Mouse (Mus musculus) hindbrain, embryonic 11.5 days (tissue): ENCODE data around the gene Hsd3b7. TPM values are rescaled to one million over a fixed set of nuclear protein-coding genes. Genes with fewer than 3 reads are reported as not detected.

Experiments used
- ATAC-seq: fragments of 200-750 bp; cut with Nextera tagmentation; 2 replicates; pipeline ENCODE4 v1.8.0; 2017; ENCODE audit warnings: mild to moderate bottlenecking, moderate TSS enrichment, moderate library complexity; ENCODE audit not compliant: low FRiP score
- DNase-seq: peaks from one replicate; pipeline ENCODE4 v3.0.0-alpha.2; 2015; ENCODE audit warnings: low spot score
- H3K27ac ChIP-seq: fragments of 300-500 bp; sonication (generic); 2 replicates; pipeline ENCODE4 v1.5.1; 2014; ENCODE audit warnings: mild to moderate bottlenecking, low read depth, low read length
- H3K27me3 ChIP-seq: fragments of 300-500 bp; sonication (generic); 2 replicates; pipeline ENCODE4 v1.6.1; 2014; ENCODE audit warnings: mild to moderate bottlenecking, low read length, moderate library complexity, mixed read lengths; ENCODE audit not compliant: control insufficient read depth, insufficient read depth
- H3K36me3 ChIP-seq: fragments of 300-500 bp; sonication (generic); 2 replicates; pipeline ENCODE4 v1.6.1; 2014; ENCODE audit warnings: mild to moderate bottlenecking, low read length, moderate library complexity, mixed read lengths; ENCODE audit not compliant: control insufficient read depth, insufficient read depth
- H3K4me1 ChIP-seq: fragments of 300-500 bp; sonication (generic); replicated peaks from 2 replicates; pipeline ENCODE4 v1.6.1; 2014; ENCODE audit warnings: low read length, mixed read lengths; ENCODE audit not compliant: control insufficient read depth, insufficient read depth
- H3K4me2 ChIP-seq: fragments of 300-500 bp; sonication (generic); replicated peaks from 2 replicates; pipeline ENCODE4 v1.6.1; 2014; ENCODE audit warnings: mild to moderate bottlenecking, low read depth, low read length
- H3K4me3 ChIP-seq: fragments of 300-500 bp; sonication (generic); 2 replicates; pipeline ENCODE4 v1.5.1; 2014; ENCODE audit warnings: low read depth, low read length
- H3K9ac ChIP-seq: fragments of 300-500 bp; sonication (generic); 2 replicates; pipeline ENCODE4 v1.6.1; 2014; ENCODE audit warnings: low read depth, low read length
- H3K9me3 ChIP-seq: fragments of 300-500 bp; sonication (generic); 2 replicates; pipeline ENCODE4 v1.6.1; 2016; ENCODE audit warnings: low read length; ENCODE audit not compliant: control insufficient read depth
- WGBS: fragments of 180-500 bp; shearing (Covaris S2); extraction: QIAGEN DNeasy Blood & Tissue Kit; methylation state at CpG from one replicate; pipeline ENCODE4 v1.1.7; 2014; 5-methylcytosine and 5-hydroxymethylcytosine counted together
- polyA plus RNA-seq: library from polyadenylated mRNA; unstranded; fragments of >200 nt; fragmentation: Nextera tagmentation; extraction: Ambion mirVana; gene quantifications from 2 replicates; pipeline ENCODE4 v1.2.1, GENCODE M21; 2014

Gene Hsd3b7
- 7.6 and 7.8 TPM in 2 replicates for polyA plus RNA-seq

GRCm38 (mm10) chr7:127800435-127801009 is at the start of gene Hsd3b7:
Hsd3b7 (plus strand) TSS chr7:127800604.
- Histone ChIP-seq H3K4me2 (no peak within 1 kb of the TSS), H3K27me3 (no peaks in the 10 kb centered on the region), H3K9me3 (no peaks in the 10 kb centered on the region), H3K27ac (0 out of 2 replicates have a peak within 1 kb of the TSS, but pooled peaks have one; percentile 24), H3K4me1 (no peaks in the 10 kb centered on the region; the same call in 1 of the 2 replicates), H3K4me3 (no peak within 1 kb of the TSS), H3K9ac (no peak within 1 kb of the TSS), H3K36me3 (peaks cover 20% of the 10 kb centered on the region)
- DNase-seq, result peak; percentile 94
- peak; percentile 73 for ATAC-seq
- 32% methylated on average over 6 of the region's 6 CpGs for WGBS

GRCm38 (mm10) chr7:127751619-127752018 is 48.8 kb upstream of the Hsd3b7 start:
- no peaks in the 10 kb centered on the region for H3K9me3 ChIP-seq
- no peak overlapping the region for H3K9ac ChIP-seq
- 94% methylated on average over 5 of the region's 5 CpGs for WGBS
- no peak for DNase-seq
- no peak overlapping the region for H3K4me2 ChIP-seq
- H3K4me1 ChIP-seq, result no peaks in the 10 kb centered on the region; the same call in 1 of the 2 replicates
- no peaks in the 10 kb centered on the region for H3K27me3 ChIP-seq
- H3K4me3 ChIP-seq, result no peak overlapping the region
- H3K27ac ChIP-seq, result no peak overlapping the region
- peaks cover 13% of the 10 kb centered on the region for H3K36me3 ChIP-seq
- ATAC-seq, result no peak

GRCm38 (mm10) chr7:127752069-127752468 is 48.3 kb upstream of the Hsd3b7 start:
- ATAC-seq, result no peak
- Histone ChIP-seq H3K9me3 (no peaks in the 10 kb centered on the region), H3K9ac (no peak overlapping the region), H3K4me2 (no peak overlapping the region), H3K36me3 (peaks cover 13% of the 10 kb centered on the region), H3K4me1 (no peaks in the 10 kb centered on the region; the same call in 1 of the 2 replicates), H3K27ac (no peak overlapping the region), H3K27me3 (no peaks in the 10 kb centered on the region), H3K4me3 (no peak overlapping the region)
- no peak for DNase-seq
- 94% methylated on average over 27 of the region's 27 CpGs for WGBS

GRCm38 (mm10) chr7:127753158-127753557 is 47.2 kb upstream of the Hsd3b7 start:
- H3K36me3 ChIP-seq, result peaks cover 17% of the 10 kb centered on the region
- ATAC-seq (no peak), DNase-seq (no peak)
- H3K9ac ChIP-seq, result no peak overlapping the region
- no peak overlapping the region for H3K4me3 ChIP-seq
- 82% methylated on average over 5 of the region's 5 CpGs for WGBS
- H3K9me3 ChIP-seq, result no peaks in the 10 kb centered on the region
- no peaks in the 10 kb centered on the region for H3K27me3 ChIP-seq
- H3K27ac ChIP-seq, result no peak overlapping the region
- no peak overlapping the region for H3K4me2 ChIP-seq
- H3K4me1 ChIP-seq, result no peaks in the 10 kb centered on the region

- Histone ChIP-seq H3K4me2 (no peak overlapping the region), H3K27me3 (no peaks in the 10 kb centered on the region), H3K9ac (no peak overlapping the region), H3K4me1 (no peaks in the 10 kb centered on the region), H3K4me3 (no peak overlapping the region), H3K36me3 (peaks cover 17% of the 10 kb centered on the region), H3K27ac (no peak overlapping the region), H3K9me3 (no peaks in the 10 kb centered on the region)
- WGBS, result 92% methylated on average over 7 of the region's 7 CpGs
- ATAC-seq (no peak), DNase-seq (no peak)
Observed at GRCm38 (mm10) chr7:127753741-127754140, 46.7 kb upstream of the Hsd3b7 start.

- H3K4me1 ChIP-seq, result no peaks in the 10 kb centered on the region
- H3K4me2 ChIP-seq, result no peak overlapping the region
- H3K4me3 ChIP-seq, result no peak overlapping the region
- WGBS, result 69% methylated on average over 6 of the region's 6 CpGs
- ATAC-seq (no peak), DNase-seq (no peak)
- no peak overlapping the region for H3K9ac ChIP-seq
- no peaks in the 10 kb centered on the region for H3K9me3 ChIP-seq
- H3K36me3 ChIP-seq, result peaks cover 11% of the 10 kb centered on the region; the same call in 1 of the 2 replicates
- H3K27me3 ChIP-seq, result no peaks in the 10 kb centered on the region
- H3K27ac ChIP-seq, result no peak overlapping the region
Observed at GRCm38 (mm10) chr7:127759716-127760115, 40.7 kb upstream of the Hsd3b7 start.

- Histone ChIP-seq H3K4me1 (no peaks in the 10 kb centered on the region), H3K4me2 (no peak overlapping the region), H3K27me3 (no peaks in the 10 kb centered on the region), H3K9ac (no peak overlapping the region), H3K27ac (no peak overlapping the region), H3K9me3 (no peaks in the 10 kb centered on the region), H3K4me3 (no peak overlapping the region), H3K36me3 (peaks cover 11% of the 10 kb centered on the region; the same call in 1 of the 2 replicates)
- DNase-seq, result no peak
- no peak for ATAC-seq
- WGBS, result 90% methylated on average over 3 of the region's 3 CpGs
Observed at GRCm38 (mm10) chr7:127760478-127760877, 39.9 kb upstream of the Hsd3b7 start.

- DNase-seq (peak; percentile 81), ATAC-seq (no peak)
- Histone ChIP-seq H3K27me3 (no peaks in the 10 kb centered on the region), H3K4me3 (no peak overlapping the region), H3K4me1 (no peaks in the 10 kb centered on the region), H3K36me3 (peaks cover 11% of the 10 kb centered on the region; the same call in 1 of the 2 replicates), H3K4me2 (no peak overlapping the region), H3K9ac (no peak overlapping the region), H3K9me3 (no peaks in the 10 kb centered on the region), H3K27ac (no peak overlapping the region)
- 49% methylated on average over 7 of the region's 7 CpGs for WGBS
Observed at GRCm38 (mm10) chr7:127761026-127761425, 39.4 kb upstream of the Hsd3b7 start.

GRCm38 (mm10) chr7:127763642-127764041 is 36.8 kb upstream of the Hsd3b7 start:
- ATAC-seq (no peak), DNase-seq (no peak)
- H3K27ac ChIP-seq, result no peak overlapping the region
- 0 out of 2 replicates have a peak, but pooled peaks cover 1% of the 10 kb centered on the region for H3K4me1 ChIP-seq
- no peak overlapping the region for H3K4me2 ChIP-seq
- 92% methylated on average over 4 of the region's 4 CpGs for WGBS
- no peaks in the 10 kb centered on the region for H3K27me3 ChIP-seq
- H3K4me3 ChIP-seq, result no peak overlapping the region
- H3K36me3 ChIP-seq, result peaks cover 14% of the 10 kb centered on the region
- no peak overlapping the region for H3K9ac ChIP-seq
- H3K9me3 ChIP-seq, result no peaks in the 10 kb centered on the region
